Mouse (Mus musculus) ES-Bruce4 (cell line): Measurements from ENCODE around the gene Dpagt1. TPM values are rescaled to one million over a fixed set of nuclear protein-coding genes. Genes with fewer than 3 reads are reported as not detected.

Experiments
- H3K27ac ChIP-seq: 2 replicates; pipeline ENCODE4 v1.5.1; 2012; ENCODE audit warnings: low read length, inconsistent platforms; ENCODE audit not compliant: insufficient read depth
- H3K27me3 ChIP-seq: 2 replicates; pipeline ENCODE4 v1.6.1; 2012; ENCODE audit warnings: mild to moderate bottlenecking, low read length, inconsistent platforms; ENCODE audit not compliant: control insufficient read depth, poor library complexity, insufficient read depth, severe bottlenecking
- H3K36me3 ChIP-seq: 2 replicates; pipeline ENCODE4 v1.6.1; 2012; ENCODE audit warnings: inconsistent platforms, mild to moderate bottlenecking, low read length, moderate library complexity; ENCODE audit not compliant: control insufficient read depth, poor library complexity, insufficient read depth, severe bottlenecking
- H3K4me1 ChIP-seq: one replicate; pipeline ENCODE4 v1.8.1; 2011; ENCODE audit warnings: low read length; ENCODE audit not compliant: control insufficient read depth, insufficient read depth
- H3K4me3 ChIP-seq: 2 replicates; pipeline ENCODE4 v1.5.1; 2011; ENCODE audit warnings: low read depth, mild to moderate bottlenecking, low read length
- H3K9ac ChIP-seq: 2 replicates; pipeline ENCODE4 v1.6.1; 2012; ENCODE audit warnings: low read depth, mild to moderate bottlenecking, inconsistent platforms; ENCODE audit not compliant: poor library complexity, severe bottlenecking
- H3K9me3 ChIP-seq: replicated peaks from 2 replicates; pipeline ENCODE4 v1.6.1; 2012; ENCODE audit warnings: mild to moderate bottlenecking, low read length, inconsistent platforms; ENCODE audit not compliant: control insufficient read depth, poor library complexity, insufficient read depth, severe bottlenecking
- CTCF ChIP-seq: IDR thresholded peaks from one replicate; pipeline ENCODE4 v1.8.1; 2011; ENCODE audit warnings: low read depth, low read length
- EP300 ChIP-seq: IDR thresholded peaks from 2 replicates; pipeline ENCODE4 v1.6.1; 2011; ENCODE audit warnings: low read depth, low read length; ENCODE audit not compliant: insufficient read depth
- POLR2A ChIP-seq: IDR thresholded peaks from one replicate; pipeline ENCODE4 v1.8.1; 2011; ENCODE audit warnings: low read length; ENCODE audit not compliant: insufficient read depth
- polyA plus RNA-seq: library from polyadenylated mRNA; stranded (reverse); fragments of >200 nt; gene quantifications from 2 replicates; pipeline ENCODE4 v1.2.4, GENCODE M21; 2011; ENCODE audit warnings: low read depth; ENCODE audit not compliant: missing spikeins, insufficient read depth, insufficient read length

The Dpagt1 gene
- polyA plus RNA-seq, 1 experiment = 13.7 TPM

- H3K9ac ChIP-seq = no peak overlapping the region
- H3K36me3 ChIP-seq = no peaks in the 10 kb centered on the region
- no peak overlapping the region for H3K4me3 ChIP-seq
- H3K27ac ChIP-seq = no peak overlapping the region
- no peak for TF ChIP-seq CTCF
- peaks cover 3% of the 10 kb centered on the region; the same call in 1 of the 2 replicates for H3K27me3 ChIP-seq
- no peaks in the 10 kb centered on the region for H3K4me1 ChIP-seq
- no peaks in the 10 kb centered on the region for H3K9me3 ChIP-seq
These were observed 11.6 kb upstream of the Dpagt1 start for GRCm38 (mm10) chr9:44314257-44314547.

- Histone ChIP-seq H3K4me3 (no peak overlapping the region), H3K36me3 (no peaks in the 10 kb centered on the region), H3K4me1 (no peaks in the 10 kb centered on the region), H3K27ac (no peak overlapping the region), H3K27me3 (peaks cover 3% of the 10 kb centered on the region; the same call in 1 of the 2 replicates), H3K9me3 (no peaks in the 10 kb centered on the region), H3K9ac (no peak overlapping the region)
- no peak for TF ChIP-seq EP300
- TF ChIP-seq POLR2A = no peak
- no peak for TF ChIP-seq CTCF
These were observed 10.9 kb upstream of the Dpagt1 start for GRCm38 (mm10) chr9:44314910-44315309.

- Histone ChIP-seq H3K27me3 (peaks cover 3% of the 10 kb centered on the region; the same call in 1 of the 2 replicates), H3K4me1 (no peaks in the 10 kb centered on the region), H3K9me3 (no peaks in the 10 kb centered on the region), H3K4me3 (no peak overlapping the region), H3K9ac (no peak overlapping the region), H3K27ac (no peak overlapping the region), H3K36me3 (no peaks in the 10 kb centered on the region)
- TF ChIP-seq POLR2A = no peak
- no peak for TF ChIP-seq EP300
- no peak for TF ChIP-seq CTCF
These were observed 8.4 kb upstream of the Dpagt1 start for GRCm38 (mm10) chr9:44317452-44317851.

- Histone ChIP-seq H3K36me3 (no peaks in the 10 kb centered on the region), H3K9me3 (no peaks in the 10 kb centered on the region), H3K4me3 (no peak overlapping the region), H3K4me1 (no peaks in the 10 kb centered on the region), H3K27me3 (0 out of 2 replicates have a peak, but pooled peaks cover under 1% of the 10 kb centered on the region), H3K9ac (no peak overlapping the region), H3K27ac (no peak overlapping the region)
- TF ChIP-seq EP300 (no peak), POLR2A (no peak), CTCF (no peak)
These were observed 7.6 kb upstream of the Dpagt1 start for GRCm38 (mm10) chr9:44318076-44318825.

DNA sequence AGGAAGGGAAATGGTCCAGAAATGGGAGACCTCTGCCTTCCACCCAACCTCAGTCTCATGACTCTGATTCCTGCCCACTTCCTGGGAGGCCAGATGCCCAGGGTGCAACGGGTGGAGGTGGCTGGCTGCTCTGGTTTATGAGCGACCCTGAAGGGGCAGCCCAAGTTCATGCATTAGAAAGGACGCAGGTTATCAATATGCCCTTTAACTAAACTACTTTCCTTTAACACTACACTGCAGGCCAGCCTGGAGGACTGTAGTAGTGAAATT lies 7.1 kb upstream of the Dpagt1 start:
- Histone ChIP-seq H3K9me3 (no peaks in the 10 kb centered on the region), H3K4me1 (no peaks in the 10 kb centered on the region), H3K27me3 (no peaks in the 10 kb centered on the region), H3K4me3 (no peak overlapping the region), H3K27ac (no peak overlapping the region), H3K9ac (no peak overlapping the region), H3K36me3 (no peaks in the 10 kb centered on the region)
- no peak for TF ChIP-seq POLR2A
- no peak for TF ChIP-seq CTCF
- no peak for TF ChIP-seq EP300

GRCm38 (mm10) chr9:44319105-44319886 lies 6.5 kb upstream of the Dpagt1 start:
- H3K4me3 ChIP-seq = peak overlapping the region; percentile 63
- peak overlapping the region; percentile 56 for H3K9ac ChIP-seq
- no peak for TF ChIP-seq CTCF
- TF ChIP-seq POLR2A = no peak
- no peak for TF ChIP-seq EP300
- H3K4me1 ChIP-seq = no peaks in the 10 kb centered on the region
- no peaks in the 10 kb centered on the region for H3K9me3 ChIP-seq
- no peaks in the 10 kb centered on the region for H3K27me3 ChIP-seq
- H3K36me3 ChIP-seq = no peaks in the 10 kb centered on the region
- H3K27ac ChIP-seq = no peak overlapping the region
